Mouse (Mus musculus) stomach, postnatal 0 days (tissue): ENCODE data around the gene Cd63.

Experiments
- CTCF ChIP-seq: IDR thresholded peaks from 2 replicates; pipeline ENCODE4 v1.5.1; 2016; ENCODE audit warnings: antibody characterized with exemption, low read depth, mild to moderate bottlenecking, moderate library complexity
- EP300 ChIP-seq: optimal IDR thresholded peaks from 2 replicates; pipeline ENCODE3; 2016; ENCODE audit warnings: antibody characterized with exemption

DNA sequence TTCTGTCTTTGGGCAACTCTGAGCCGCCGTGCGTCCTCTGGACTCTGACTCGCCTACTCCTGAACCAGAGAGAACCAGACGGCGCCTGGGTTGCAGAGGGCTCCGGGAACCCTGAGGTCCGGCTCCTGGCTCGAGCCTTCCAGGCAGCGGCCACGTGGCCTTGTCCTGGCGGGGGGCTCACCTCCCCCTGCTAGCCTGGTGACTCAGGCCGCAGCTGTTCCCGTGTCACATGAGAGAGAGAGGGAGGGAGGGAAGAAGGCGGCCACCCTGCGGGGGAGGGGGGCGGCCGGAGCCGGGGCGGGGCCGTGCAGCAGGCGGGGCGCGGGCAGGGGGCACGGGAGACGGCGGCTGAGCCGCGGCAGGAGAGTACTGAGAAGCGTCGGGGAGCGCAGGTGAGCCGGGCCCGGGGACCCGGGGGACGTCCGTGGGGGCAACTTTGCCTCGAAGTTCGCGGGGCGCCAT, 8.8 kb downstream of the Cd63 start:
- no peak for TF ChIP-seq CTCF
- TF ChIP-seq EP300: no peak
